Mouse (Mus musculus): Measurements from ENCODE around the gene D430041D05Rik.

D430041D05Rik gene

GRCm38 (mm10) chr2:104408351-104408750, 2.5 kb downstream of the D430041D05Rik start:
- DNase-seq (ENCODE audit: low spot score in 2 of 2): no peak

DNA sequence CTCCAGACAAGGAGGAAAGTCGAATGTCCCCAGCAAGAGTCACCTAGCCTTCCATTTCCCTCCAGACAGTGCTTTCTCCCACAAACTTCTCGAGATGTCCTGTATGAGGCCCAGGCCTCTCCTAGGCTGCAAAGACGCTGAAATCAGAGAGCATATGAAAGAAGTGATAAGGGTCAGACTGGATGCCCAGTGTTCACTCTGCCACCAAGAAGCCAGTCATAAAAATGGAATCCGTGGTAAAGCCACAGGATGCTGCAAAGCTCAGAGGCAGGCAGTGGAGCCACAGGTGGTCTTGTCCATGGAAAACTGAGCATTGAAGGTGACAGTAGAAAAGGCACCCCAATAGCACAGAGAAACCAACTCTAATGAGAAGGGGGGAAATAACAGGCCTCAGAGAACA, 2.9 kb downstream of the D430041D05Rik start:
- no peak for DNase-seq (ENCODE audit: low spot score in 2 of 2)

DNA sequence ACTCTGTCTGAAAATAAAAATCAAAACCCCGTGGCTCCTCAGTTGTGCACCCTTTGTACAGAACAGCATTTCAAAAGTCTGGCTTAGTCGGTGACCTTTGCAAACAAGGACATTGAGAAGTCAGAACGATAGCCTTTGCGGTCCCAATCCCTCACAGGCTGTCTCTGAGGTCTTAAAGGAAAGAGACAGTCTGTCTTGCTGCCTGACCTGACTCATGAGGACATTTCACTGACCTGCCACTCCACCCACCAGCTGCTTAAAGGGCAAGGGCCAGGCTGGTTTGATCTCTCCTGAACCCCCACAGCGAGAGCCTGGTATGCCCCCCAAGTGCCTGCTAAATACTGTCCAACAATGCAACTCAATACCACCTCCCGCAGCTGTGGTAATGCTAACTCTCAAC, 6.8 kb downstream of the D430041D05Rik start:
- no peak for DNase-seq (ENCODE audit: low spot score in 2 of 2)

- DNase-seq (ENCODE audit: low spot score in 2 of 2): no peak
Measured at GRCm38 (mm10) chr2:104398651-104399290, 12.0 kb downstream of the D430041D05Rik start.

- DNase-seq (ENCODE audit: low spot score in 2 of 2): no peak
Measured at GRCm38 (mm10) chr2:104395961-104396360, 14.9 kb downstream of the D430041D05Rik start.

GRCm38 (mm10) chr2:104394769-104395168, 16.0 kb downstream of the D430041D05Rik start:
- DNase-seq (ENCODE audit: low spot score in 2 of 2): no peak

DNA sequence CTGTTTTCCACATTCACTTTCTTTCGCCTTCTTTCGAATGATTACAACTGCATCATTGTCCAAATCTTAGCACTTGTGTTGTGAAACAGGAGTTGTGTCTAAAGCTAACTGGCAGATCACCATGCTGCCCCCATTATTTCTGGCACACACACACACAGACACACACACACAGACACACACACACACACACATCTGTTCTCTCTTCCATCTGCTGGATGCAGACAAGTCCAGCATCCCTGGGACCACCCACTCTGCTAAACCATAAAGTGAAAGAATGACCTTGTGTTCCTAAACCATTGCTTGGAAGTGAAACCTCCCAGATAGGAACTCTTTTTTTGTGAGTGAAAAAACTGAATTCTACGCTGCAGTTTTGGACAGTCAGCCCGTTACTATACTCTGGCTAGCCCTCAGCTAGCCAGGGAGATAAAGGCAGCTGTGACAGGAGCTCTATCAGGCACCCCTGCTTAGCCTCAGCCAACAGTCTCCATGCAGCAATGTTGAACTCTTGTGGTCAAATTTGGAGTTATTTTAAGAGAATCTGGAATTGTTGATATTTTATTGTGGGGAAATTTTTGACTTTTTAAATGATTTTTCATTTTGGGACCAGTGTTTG, 18.0 kb downstream of the D430041D05Rik start:
- no peak for DNase-seq (ENCODE audit: low spot score in 2 of 2)

DNA sequence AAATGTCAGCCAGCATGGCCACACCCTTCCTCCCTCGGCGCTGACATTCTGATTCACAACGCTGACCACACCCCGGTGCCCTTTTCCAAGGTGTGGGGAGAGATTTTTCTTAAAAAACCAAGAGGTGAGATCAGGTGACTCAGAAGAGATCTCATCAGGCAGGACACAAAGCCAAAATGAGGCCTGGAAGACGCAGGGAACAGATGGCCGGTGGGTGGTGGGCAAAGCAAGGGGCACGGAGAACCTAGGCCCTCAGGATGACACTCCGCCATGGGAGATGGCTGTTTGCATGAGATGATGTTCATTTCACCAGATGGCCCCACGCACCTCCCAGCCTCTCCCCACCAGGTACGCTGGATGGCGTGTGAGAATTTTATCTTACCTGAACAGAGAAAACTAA, 21.6 kb downstream of the D430041D05Rik start:
- no peak for DNase-seq (ENCODE audit: low spot score in 2 of 2)

GRCm38 (mm10) chr2:104385941-104386340, 24.9 kb downstream of the D430041D05Rik start:
- no peak for DNase-seq (ENCODE audit: low spot score in 2 of 2)

- no peak for DNase-seq (ENCODE audit: low spot score in 2 of 2)
Measured at GRCm38 (mm10) chr2:104383589-104383988, 27.2 kb downstream of the D430041D05Rik start.

GRCm38 (mm10) chr2:104382813-104383212, 28.0 kb downstream of the D430041D05Rik start:
- no peak for DNase-seq (ENCODE audit: low spot score in 2 of 2)

- no peak for DNase-seq (ENCODE audit: low spot score in 2 of 2)
Measured at GRCm38 (mm10) chr2:104379304-104379703, 31.5 kb downstream of the D430041D05Rik start.

GRCm38 (mm10) chr2:104378791-104379190, 32.0 kb downstream of the D430041D05Rik start:
- no peak for DNase-seq (ENCODE audit: low spot score in 2 of 2)

GRCm38 (mm10) chr2:104377990-104378389, 32.8 kb downstream of the D430041D05Rik start:
- DNase-seq (ENCODE audit: low spot score in 2 of 2): no peak

- no peak for DNase-seq (ENCODE audit: low spot score in 2 of 2)
Measured at GRCm38 (mm10) chr2:104372156-104372555, 38.7 kb downstream of the D430041D05Rik start.

- DNase-seq (ENCODE audit: low spot score in 2 of 2): no peak
Measured at GRCm38 (mm10) chr2:104371606-104372130, 39.1 kb downstream of the D430041D05Rik start.

GRCm38 (mm10) chr2:104367836-104368298, 42.9 kb downstream of the D430041D05Rik start:
- DNase-seq (ENCODE audit: low spot score in 2 of 2): no peak

DNA sequence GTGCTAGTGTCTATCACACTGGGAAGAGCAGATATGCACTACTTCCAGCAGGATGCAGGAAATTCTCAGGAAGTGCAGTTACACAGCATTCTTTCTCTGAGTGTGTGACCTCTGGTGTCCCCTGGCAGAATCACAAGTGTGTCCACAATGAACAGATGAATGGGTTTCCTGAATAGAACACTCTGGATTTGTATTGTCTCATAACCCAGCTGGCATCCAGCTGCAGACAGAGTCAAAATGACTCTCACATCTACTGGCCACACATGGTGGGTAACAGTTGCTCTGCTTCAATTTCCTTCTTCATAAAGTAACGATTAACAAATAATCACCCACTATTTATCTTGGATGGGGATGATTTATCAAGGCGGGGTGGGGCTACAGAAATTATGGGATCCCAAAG, 43.5 kb downstream of the D430041D05Rik start:
- no peak for DNase-seq (ENCODE audit: low spot score in 2 of 2)

GRCm38 (mm10) chr2:104359305-104359704, 51.5 kb downstream of the D430041D05Rik start:
- no peak for DNase-seq (ENCODE audit: low spot score in 2 of 2)

DNA sequence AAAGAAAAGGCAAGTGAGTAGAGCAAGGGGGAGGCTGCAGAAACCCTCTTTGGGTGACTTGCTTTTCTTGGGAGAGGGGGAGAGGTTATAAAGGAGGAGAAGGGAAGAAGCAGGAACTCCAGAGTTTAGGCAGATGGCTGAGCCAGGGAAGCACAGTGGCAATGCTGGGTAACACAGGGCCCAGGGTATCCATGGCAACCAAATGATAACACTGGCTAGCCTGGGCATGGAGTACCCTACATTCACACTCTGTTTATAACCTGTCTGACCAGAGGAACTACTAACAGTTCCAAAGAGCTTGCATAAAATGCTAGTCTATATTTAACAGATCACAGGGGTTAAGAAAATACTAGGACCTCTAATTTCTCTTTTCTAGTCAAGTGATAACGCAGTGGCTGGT, 51.9 kb downstream of the D430041D05Rik start:
- no peak for DNase-seq (ENCODE audit: low spot score in 2 of 2)

- DNase-seq (ENCODE audit: low spot score in 2 of 2): no peak
Measured at GRCm38 (mm10) chr2:104356531-104356930, 54.3 kb downstream of the D430041D05Rik start.

DNA sequence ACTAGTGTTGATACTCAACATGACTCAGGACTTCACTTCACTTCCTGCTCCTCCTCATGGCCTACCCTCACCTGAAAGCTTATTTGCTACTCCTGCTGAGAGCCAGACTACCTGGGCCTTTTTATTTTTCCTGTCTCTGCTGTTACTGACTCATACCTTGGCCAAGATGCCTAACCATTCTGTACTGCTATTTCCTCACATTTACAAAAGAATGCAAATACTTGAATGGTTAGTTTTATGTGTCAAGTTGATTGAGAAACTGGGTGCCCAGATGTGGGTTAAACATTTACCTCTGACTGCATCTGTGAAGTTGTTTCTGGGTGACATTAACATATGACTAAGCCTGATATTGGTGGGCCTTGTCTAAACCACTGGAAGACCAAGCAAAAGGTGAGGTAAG, 56.7 kb downstream of the D430041D05Rik start:
- DNase-seq (ENCODE audit: low spot score in 2 of 2): no peak

DNA sequence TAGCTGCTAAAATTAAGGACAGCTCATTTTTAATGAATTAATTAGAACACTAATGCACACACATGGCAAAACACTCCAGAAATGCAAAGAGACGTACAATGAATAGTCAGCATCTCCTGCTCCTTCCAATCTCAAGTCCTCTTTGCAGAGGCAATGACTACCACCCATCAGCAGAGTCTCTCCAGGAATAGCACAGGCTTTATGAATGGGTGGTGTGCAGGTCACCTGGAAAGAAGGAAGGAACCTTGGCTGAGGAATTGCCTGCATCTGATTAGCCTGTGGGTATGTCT, 58.7 kb downstream of the D430041D05Rik start:
- no peak for DNase-seq (ENCODE audit: low spot score in 2 of 2)

Data from urinary bladder, postnatal 4 days (tissue).